Mouse (Mus musculus): ENCODE measurements around the gene Sval2.

Gene Sval2

GRCm38 (mm10) chr6:41852689-41853088, at the start of gene Sval2:
Gene Sval2, plus strand, starts transcription at chr6:41852989.
- no peak for DNase-seq (ENCODE audit: low spot score in 2 of 2)

- no peak for DNase-seq (ENCODE audit: low spot score in 2 of 2)
Observed at GRCm38 (mm10) chr6:41824086-41824485, 28.7 kb upstream of the Sval2 start.

- DNase-seq (ENCODE audit: low spot score in 2 of 2), result no peak
Observed at GRCm38 (mm10) chr6:41829516-41829915, 23.3 kb upstream of the Sval2 start.

- no peak for DNase-seq (ENCODE audit: low spot score in 2 of 2)
Observed at GRCm38 (mm10) chr6:41847235-41847634, 5.6 kb upstream of the Sval2 start, which contains the start of gene Pip. Gene Pip, plus strand, starts transcription at chr6:41847535.

GRCm38 (mm10) chr6:41864038-41864437, 11.2 kb downstream of the Sval2 start:
- no peak for DNase-seq (ENCODE audit: low spot score in 2 of 2)

GRCm38 (mm10) chr6:41911625-41912024, 58.8 kb downstream of the Sval2 start:
- no peak for DNase-seq (ENCODE audit: low spot score in 2 of 2)
